Mouse (Mus musculus): ENCODE measurements at regions not wholly inside any gene's neighbourhood (a gene's known extent, or its start where the extent isn't known, plus 50 kb on each side); places are given as distances from the start of the nearest gene placed in this dataset.
A peak's percentile ranks its signal among the peaks of the same experiment; 100 is the strongest.

DNA sequence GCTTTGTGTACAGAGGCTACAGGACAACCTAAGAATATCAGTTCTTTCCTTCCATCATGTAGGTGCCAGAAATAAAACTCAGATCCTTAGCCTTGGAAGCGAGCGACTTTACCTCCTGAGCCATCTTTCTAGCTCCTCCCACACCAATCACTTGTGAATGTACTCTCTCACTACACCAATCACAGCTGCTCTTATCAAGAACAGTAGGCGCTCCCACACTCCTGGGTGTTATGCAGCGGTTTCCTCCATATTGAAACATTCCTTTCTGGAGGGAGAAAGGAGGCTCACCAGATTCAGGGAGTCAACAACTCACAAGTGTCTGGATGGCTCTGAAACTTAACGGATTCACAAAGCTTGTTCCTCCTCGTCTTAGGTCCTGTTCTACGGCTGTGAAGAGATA, 168.1 kb upstream of the Arid2 start:
- no peak for DNase-seq (ENCODE audit: low spot score)

DNA sequence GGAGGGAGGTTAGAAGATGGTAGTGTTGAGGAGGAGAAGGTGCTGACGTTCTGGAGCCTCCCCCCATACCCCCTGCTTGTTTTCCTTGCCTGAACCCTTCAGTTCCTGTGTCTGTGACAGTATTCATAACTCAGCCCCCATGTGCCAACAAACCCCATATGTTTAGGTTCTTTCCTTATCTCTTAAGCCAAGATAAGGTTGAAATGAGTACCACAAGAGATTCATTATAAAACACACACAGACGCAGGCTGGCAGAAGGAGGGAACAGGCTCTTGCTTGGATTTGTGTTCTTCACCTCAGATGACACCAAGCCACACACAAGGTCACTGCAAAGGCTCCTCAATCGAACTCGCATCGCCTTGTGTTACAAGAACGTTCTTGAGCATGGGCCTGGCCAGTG, 162.9 kb upstream of the Arid2 start:
- no peak for DNase-seq (ENCODE audit: low spot score)

DNA sequence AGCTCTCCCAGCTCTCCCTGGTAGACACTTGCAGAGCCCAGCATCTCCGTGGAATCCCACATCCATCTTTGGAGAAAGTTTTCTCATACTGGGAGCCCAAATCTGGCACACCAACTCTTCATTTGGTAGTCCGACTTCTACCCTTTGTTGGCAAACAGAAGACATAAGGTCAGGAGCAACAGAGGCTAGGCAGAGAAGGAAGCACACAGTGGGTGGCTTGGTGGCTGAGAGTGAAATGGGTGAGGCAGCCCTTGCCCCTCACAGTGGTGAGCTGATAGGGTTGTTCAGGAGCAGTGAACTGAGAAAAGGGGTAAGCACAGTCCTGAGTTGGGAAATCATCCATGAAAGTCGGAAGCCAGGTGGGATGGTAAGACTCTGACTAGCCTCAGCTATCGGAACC, 157.6 kb upstream of the Arid2 start:
- DNase-seq (ENCODE audit: low spot score) = no peak

DNA sequence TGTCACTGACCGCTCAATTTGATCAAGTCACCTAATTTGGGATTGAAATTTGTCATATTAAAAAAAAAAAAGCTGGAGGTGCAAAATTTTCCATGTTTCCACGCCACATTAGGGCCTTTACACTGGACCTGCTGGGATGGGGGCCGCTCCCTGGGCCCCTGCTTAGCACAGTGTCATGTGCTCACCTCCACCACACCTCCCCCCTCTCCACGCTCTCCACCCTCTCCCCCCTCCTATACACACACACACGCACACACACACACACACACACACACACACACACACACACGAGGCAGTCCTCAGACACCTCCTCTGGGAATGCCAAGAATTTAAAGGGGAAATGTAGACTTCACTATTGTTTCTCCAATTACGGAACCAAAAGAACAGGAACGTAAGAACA, 156.8 kb upstream of the Arid2 start:
- no peak for DNase-seq (ENCODE audit: low spot score)

DNA sequence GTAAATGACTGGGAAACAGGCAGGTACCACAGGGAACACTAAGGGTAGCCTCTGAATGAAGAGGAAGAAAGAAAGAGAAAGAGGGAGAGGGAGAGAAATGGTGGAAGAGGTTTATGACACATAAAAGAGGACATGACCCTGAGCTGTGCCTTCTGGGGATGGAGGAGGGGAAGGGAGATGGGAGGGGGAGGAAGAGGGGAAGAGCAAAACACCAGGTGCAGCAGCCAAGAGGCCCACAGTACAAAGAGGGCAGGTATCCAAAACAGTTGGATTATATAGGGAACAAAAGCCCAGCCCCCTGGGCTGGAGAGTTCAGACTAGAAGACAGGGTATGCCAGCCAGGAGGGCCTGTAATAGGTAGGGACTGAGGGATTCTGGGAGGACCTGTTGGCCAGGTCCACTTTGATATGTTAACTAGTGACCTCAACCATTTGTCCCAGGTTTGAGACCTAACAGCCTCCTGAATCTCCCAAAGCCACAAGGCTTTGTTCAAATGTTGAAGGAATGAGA, 155.7 kb upstream of the Arid2 start:
- DNase-seq (ENCODE audit: low spot score) = peak; percentile 72

DNA sequence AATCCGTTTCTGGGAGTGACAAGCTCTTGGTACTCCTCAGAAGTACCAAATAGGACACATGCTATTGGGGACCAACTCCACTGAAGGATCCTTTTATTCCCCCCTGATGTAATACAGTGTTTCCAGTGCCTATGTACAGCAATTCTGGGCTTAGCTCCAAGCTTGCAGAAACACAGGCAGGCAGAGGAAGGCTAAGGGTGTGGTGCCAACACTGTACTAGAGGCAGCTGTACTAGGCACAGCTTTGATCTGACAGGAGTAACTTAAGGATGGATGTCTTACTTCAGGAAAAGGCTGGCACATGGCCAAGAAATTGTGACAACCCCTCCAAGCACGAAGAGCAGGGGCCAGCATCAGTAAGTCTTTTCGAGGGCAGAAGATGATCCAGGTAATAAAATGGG, 154.7 kb upstream of the Arid2 start:
- DNase-seq (ENCODE audit: low spot score) = no peak

DNA sequence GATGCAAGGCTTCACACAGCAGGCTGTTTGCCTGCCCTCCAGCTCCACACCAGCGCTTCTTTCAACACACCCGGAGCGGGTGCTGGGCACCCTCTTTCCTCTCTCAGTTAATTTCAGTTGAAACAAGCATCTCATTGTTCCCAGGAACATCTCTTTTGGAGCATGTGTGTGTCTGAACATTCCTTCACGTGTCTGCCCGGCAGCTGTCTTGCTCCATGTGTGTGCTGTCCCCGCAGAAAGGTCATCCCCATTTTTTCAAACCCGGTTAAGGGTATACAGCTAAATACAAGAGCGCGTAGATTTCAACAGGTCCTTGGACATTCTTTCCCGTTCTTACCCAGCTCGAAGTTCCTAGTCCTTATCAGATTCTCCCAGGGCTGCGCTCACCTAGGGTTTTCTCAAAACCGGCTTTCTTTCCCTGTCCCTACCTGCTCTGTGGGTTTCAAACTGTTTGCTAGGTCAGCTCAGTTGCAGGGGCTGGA, 152.0 kb upstream of the Arid2 start:
- DNase-seq (ENCODE audit: low spot score) = no peak

DNA sequence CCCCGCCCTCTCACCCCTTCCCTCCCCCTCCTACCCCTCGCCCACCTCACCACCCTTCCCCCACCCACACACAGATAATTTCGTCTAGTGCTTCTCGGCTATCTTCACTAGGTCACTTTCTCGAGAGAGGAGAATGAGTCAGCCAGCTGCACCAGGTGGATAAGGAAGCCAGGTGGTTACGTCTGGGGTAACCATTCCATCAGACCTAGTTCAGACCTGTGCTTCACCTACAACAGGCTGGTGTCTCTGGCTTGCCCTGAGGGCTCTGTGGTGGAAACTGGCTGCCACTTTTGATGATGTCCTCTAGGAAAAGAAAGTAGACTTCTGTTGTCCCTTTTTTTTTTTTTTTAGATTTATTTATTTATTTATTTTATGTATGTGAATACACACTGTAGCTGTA, 151.5 kb upstream of the Arid2 start:
- peak; percentile 26 for DNase-seq (ENCODE audit: low spot score)

DNA sequence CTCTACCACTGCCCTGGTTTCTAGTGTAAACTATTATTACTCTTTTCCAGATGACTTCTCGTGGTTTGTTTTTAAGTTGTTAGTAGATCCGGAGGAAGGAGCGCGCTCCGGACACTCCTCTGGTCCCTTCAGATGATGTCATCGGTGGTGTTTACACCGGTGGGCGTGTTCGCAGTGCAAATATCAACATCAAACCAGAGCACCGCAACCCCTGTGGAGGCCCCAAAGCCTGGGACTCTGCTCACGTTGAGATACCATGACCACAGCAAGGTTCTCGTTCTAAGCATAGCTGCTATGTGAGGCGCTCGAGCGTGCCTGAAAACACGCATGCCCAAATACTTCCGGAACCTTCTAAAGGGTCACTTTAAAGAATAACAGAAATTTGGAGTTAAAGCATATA, 149.8 kb upstream of the Arid2 start:
- no peak for DNase-seq (ENCODE audit: low spot score)

DNA sequence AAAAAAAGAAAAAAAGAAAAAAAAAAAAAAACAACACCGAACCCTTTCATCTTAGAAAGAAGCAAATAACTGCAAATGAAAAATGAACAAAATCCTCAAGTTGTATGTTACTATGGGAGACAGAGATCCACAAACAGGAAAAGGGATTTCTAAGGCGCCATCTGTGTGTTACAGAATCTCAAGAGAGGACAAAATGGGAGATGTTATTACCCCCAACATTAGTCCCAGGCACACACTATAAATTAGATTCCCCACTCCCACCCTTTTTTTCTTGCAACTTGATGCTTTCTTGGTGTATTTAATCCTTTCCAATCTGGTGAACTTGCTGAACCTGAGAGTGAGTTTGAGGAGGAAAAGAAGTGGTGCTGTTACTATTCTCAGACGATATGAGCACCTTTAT, 149.4 kb upstream of the Arid2 start:
- DNase-seq (ENCODE audit: low spot score) = no peak

DNA sequence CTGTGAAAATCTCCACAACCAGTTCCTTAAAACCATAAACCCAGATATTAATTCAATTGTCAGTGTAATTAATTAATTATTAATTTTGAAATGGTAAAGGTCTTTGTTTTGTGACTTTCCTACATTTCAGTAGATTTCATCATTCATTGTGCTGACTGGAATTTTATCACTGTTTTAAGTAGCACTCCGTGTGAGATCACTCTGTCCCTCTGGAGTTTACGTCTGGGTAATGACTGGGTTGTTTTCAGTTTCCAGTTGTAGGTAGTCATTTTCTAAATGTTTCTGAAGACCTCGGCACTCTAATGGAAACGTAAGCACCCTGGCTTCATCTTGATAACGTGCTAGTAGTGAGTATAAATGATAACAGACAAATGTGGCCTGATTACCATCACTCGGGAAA, 133.8 kb upstream of the Arid2 start:
- DNase-seq (ENCODE audit: low spot score) = no peak

DNA sequence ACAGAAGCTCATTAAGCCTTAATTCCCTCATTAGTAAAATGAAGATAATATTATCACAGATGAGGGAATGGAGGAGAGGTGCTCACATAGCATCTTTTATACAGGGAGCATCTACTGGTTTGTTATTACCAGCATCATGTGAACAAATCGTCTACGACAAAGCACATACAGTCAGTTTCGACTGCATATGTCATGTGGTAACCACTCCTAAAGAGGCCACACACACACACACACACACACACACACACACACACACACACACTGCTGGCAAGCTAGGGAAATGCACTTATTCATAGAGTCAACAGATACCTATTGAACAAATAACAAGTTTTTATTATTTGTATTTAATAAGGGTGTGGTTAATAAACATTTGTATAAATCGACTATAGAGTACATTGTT, 129.0 kb upstream of the Arid2 start:
- DNase-seq (ENCODE audit: low spot score) = no peak

DNA sequence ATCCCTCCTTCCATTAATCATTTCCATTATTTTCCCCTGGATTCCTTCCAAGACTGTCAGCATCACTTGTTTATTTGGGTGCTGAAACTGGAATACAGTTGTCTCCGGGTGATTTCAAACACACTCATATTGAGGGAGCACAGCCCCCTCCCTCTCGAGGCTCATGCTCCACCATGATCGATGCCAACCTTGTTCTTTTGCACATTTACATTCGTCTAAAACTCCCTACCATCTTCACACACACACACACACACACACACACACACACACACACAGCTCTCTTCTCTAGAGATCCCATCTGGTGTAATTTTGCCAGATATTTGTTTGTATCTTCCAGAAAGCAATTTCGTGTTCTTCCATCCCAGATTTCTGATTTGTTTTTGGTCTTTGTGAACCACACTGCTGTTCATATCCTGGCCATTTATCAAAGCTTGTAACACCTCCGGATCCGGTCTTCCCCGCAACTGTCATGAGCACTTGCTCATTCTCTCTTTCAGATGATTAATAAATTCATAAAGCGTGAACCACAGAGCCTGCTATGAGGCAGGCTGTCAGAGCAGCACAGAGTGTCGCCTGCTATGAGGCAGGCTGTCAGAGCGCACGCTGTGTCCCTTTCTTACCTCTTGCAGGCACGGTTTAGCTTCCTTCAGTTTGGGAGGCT, 122.4 kb upstream of the Arid2 start:
- DNase-seq (ENCODE audit: low spot score) = no peak

DNA sequence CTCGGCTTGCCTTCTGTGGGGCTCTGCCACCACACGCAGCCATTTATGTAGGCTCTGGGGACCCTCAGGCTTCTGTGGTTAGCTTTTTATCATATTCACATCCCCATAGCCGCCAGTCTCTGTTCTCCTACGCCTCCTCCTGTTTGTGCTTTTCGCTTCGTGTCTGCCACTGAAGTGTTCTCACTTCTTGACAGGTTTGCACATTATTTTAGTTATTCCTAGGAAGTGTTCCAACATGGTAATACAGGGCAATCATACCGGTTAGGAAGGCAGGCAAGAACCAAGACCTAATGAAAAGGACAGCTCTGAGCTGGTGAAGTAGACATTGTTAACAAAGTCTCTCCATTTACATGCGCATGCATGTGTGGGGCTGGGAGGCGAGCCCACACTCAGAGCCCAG, 120.1 kb upstream of the Arid2 start:
- DNase-seq (ENCODE audit: low spot score) = no peak

DNA sequence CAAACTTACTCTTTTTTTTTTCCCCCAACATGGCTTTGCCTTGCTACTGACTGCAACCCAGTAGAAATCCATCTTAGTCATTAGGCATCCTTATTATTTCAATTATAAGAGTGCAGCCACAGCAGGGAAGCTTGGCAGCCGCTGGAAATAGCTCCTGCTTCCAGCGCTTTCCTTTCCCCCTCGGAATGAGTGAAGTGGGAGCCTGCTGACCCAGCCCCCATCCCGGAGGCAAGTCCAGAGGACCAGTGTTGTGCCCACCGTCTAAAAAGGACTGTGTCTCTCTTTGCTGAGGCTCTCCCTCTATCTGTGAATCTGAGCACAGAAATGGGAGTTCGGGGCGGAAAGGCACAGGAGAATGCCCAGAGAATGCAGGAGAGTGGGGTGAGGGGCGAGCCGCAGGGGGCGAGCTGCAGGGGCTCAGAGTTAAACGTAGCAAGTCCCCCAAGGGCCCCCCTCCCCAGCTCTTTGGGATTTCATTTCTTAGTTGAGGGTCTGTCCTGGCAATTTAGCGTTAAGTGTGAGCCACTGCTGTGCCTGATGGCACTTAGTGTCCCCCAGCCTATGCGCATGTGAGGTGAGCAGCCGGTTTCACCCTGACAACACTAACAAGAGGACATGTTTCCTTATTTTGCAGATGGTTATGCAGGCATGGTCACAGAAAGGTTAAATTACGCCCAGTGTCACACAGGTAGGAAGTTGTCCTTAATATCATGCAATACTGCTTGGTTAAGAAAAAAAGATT, 117.4 kb upstream of the Arid2 start:
- no peak for DNase-seq (ENCODE audit: low spot score)

DNA sequence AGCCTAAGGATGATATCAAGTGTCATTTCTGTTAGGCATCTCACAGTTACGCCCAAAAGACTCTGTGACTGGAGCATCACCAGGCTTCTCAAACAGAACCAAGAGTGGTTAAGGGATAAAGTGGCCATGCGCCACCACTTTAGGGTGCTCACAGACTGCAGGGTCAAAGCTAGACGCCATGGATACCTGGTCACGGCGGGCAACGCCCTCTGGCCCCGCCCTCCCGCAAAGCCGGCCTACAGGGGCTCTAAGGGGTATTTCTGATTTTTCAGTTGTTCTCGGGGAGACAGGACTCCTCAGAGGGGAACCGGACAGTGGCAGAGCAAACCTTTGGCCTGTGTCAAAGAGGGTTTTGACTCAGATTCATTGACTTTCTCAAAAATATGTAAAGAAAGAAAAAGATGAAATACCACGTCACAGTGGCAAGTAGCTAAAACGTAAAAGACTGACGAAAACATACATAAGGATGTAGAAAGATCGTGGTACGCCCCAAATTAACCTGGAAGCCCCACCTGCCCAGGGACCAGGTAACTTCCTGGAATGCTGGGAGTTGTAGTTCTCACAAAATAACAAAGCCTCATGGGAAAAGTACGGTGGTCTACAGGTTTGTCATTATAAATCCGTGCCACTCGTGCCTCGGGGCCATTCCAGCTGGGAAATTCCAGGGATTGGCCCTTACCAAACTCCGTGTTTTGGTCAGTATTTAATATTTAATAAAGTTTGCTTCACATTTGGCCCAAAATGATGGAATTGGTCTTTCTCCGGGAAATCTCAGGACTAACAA, 116.1 kb upstream of the Arid2 start:
- no peak for DNase-seq (ENCODE audit: low spot score)

DNA sequence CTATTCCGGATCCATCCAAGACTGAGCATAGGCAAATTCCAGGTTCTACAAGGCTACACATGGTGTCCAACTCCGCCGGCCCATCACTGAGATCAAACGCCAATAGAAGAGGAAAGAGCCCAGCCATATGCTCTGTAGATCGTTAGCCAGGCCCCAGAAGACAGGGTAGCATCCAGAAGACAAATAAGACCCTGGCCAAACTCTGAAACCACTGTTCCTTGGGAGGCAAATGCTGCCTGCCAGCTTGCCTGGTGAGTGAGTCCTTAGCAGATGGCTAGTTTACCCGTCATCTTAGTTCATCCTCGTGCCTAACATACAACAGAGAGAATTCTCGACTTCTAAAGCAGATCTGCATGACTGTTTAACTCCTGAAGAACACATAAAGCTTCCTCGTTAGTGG, 109.4 kb upstream of the Arid2 start:
- no peak for DNase-seq (ENCODE audit: low spot score)

DNA sequence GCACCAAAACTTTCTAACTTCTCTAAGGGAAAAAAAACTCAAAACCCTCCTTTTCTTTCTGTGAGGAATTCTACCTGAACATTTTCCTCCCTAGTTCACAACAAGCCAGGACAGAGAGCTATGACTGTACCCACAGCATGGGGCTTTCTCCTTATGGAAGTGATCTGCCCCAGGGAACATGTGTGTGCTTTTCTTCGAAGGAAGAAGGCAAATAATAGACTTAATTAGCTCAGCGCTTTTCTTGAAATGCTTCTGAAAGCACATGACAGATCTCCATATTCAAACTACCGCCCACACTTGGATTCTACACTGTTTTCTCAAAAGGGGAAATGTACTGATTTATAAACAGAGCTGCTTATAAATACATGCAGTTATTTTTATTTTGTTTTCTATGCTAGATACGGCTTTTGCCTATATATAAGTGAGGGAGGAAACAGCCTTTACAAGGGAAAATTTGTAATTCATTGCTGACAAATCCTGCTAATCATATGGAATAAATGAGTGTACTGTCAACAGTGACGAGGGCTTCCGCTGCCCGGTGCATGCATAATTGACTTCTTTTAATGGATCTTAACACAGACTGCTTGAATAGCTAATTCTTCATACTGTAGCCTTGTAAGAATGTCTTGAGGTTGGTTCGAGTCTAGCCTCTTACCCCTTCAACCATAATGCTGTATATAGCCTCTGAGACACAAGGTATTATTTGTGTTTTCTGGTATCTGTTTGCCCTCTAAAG, 108.8 kb upstream of the Arid2 start:
- no peak for DNase-seq (ENCODE audit: low spot score)

DNA sequence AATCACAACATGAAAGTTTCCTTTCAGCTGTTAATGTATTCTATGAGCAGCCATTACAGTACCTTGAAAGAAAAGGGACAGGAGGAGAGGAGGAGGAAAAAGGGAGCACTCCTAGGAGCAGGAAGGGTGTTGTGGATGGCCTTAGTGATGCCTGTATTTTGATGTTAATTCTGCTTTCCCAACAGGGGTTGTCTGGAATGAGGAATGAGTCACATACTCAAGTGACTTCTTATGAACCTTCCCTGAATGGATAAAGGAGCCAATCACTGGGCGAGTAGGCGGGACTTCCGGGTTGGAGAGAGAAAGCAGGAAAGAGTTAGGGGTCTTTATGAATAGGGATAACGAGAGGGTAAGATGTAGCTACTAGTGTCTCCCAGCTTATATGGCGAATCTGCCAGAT, 107.8 kb upstream of the Arid2 start:
- DNase-seq (ENCODE audit: low spot score) = no peak

DNA sequence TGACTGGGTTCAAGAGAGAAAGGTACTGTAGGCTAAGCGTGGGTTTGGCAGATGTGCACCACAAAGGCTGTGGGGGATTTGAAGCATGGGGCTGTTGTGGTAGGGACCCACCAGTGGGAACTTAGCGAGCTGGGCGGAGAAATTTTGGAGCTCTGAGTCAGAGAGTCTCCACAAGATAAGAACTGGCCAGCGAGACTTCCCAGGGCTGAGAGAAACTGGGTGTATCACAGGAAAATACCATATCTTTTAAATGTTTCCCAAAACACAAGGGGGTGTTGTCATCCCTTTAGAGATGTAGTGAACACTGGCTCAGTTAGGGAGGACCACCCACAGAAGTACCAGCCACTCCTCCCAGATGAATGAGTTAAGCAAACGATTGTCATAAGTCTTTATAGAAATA, 107.3 kb upstream of the Arid2 start:
- DNase-seq (ENCODE audit: low spot score) = no peak

DNA sequence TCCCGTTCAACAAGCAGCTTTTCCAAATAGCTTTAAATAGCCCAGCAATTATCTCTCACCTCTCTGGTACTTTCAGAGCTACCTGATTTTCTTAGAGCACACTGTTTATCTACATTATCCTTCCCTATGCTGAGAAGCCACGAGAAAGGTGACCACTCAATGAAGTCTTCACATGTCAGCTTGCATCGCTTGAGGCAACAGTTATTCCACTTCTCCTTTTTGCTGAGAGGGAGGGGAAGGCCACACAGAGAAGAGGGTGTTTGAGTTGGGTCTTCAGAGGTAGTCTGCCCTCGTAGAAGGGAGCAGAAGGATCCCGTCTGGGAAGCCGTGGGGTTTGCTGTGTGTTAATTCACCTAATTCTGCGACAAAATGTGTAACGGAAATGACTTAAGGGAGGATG, 106.3 kb upstream of the Arid2 start:
- DNase-seq (ENCODE audit: low spot score) = no peak

DNA sequence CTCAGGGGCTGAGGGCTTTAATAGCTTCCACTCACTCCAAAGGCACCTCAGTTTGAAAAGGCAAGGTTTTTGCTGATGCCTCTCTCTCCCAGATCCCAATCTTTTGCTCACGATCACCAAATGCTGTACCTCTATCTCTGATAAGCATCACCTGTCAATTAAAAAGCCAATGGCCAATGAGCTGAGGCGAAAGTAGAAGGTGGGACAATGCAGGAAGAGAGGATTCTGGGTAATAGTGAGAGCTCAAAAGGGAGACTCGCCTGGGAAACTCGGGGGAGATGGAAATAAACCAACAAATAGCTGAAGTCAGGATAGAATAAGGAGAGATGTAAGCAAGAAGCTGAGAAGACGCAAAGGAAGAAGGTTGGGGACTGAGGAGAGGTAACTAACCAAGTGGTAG, 105.0 kb upstream of the Arid2 start:
- peak; percentile 46 for DNase-seq (ENCODE audit: low spot score)

All from thymus, postnatal 0 days (tissue).